ENCODE assay signal across 29 mouse cellular contexts in genomic region chr1:191596076-191596475, GRCm38 (mm10).
"Had no signal": no experiment of that assay in that cellular context is flagged by ENCODE, and none has a peak within 500 bp of the region (broad histone marks: within the 10 kb centered on the region; RNA-seq: fewer than 3 reads in every experiment).

No protein-coding gene starts in this region.

- H3K9ac ChIP-seq: limb, embryonic 12.5 days; limb, embryonic 13.5 days; limb, embryonic 15.5 days; liver, embryonic 12.5 days; liver, embryonic 13.5 days; liver, embryonic 14.5 days; liver, embryonic 15.5 days; liver, postnatal 0 days; lung, embryonic 14.5 days; lung, embryonic 15.5 days; midbrain, embryonic 12.5 days; midbrain, embryonic 13.5 days; midbrain, embryonic 15.5 days; neural tube, embryonic 12.5 days had no signal

- ATAC-seq: liver, embryonic 12.5 days; liver, postnatal 0 days; lung, postnatal 0 days; midbrain, embryonic 13.5 days; midbrain, embryonic 15.5 days; midbrain, embryonic 16.5 days had no signal

- H3K27me3 ChIP-seq: limb, embryonic 12.5 days; limb, embryonic 13.5 days; limb, embryonic 15.5 days; liver, embryonic 12.5 days; liver, embryonic 13.5 days; liver, embryonic 15.5 days; lung, embryonic 15.5 days; midbrain, embryonic 12.5 days; midbrain, embryonic 13.5 days; midbrain, embryonic 15.5 days; neural tube, embryonic 12.5 days had no signal

- H3K9me3 ChIP-seq: limb, embryonic 10.5 days; limb, embryonic 12.5 days; limb, embryonic 13.5 days; limb, embryonic 15.5 days; liver, embryonic 12.5 days; liver, embryonic 13.5 days; liver, embryonic 15.5 days; lung, embryonic 15.5 days; midbrain, embryonic 10.5 days; midbrain, embryonic 12.5 days; midbrain, embryonic 13.5 days; midbrain, embryonic 15.5 days; neural tube, embryonic 12.5 days had no signal

- H3K4me3 ChIP-seq: limb, embryonic 10.5 days; limb, embryonic 12.5 days; limb, embryonic 13.5 days; limb, embryonic 15.5 days; liver, embryonic 12.5 days; liver, embryonic 13.5 days; liver, embryonic 15.5 days; lung, embryonic 15.5 days; midbrain, embryonic 10.5 days; midbrain, embryonic 12.5 days; midbrain, embryonic 13.5 days; midbrain, embryonic 15.5 days; myocyte; neural tube, embryonic 12.5 days had no signal

- H3K27ac ChIP-seq: limb, embryonic 10.5 days; limb, embryonic 12.5 days; limb, embryonic 13.5 days; limb, embryonic 15.5 days; liver, embryonic 12.5 days; liver, embryonic 13.5 days; liver, embryonic 14.5 days; liver, embryonic 15.5 days; lung, embryonic 15.5 days; macrophage; midbrain, embryonic 10.5 days; midbrain, embryonic 12.5 days; midbrain, embryonic 13.5 days; midbrain, embryonic 15.5 days; neural tube, embryonic 12.5 days had no signal

- DNase-seq: left cerebral cortex, postnatal 4 days; liver; liver, embryonic 13.5 days; liver, postnatal 0 days; lung, adult 18-20 months; lung, adult 2 months; lung, embryonic 14.5 days; lung, postnatal 10 days; lung, postnatal 14 days; lung, postnatal 36 days; lung, postnatal 4 days; midbrain, embryonic 14.5 days had no signal

- H3K4me1 ChIP-seq: limb, embryonic 10.5 days; limb, embryonic 12.5 days; limb, embryonic 13.5 days; limb, embryonic 15.5 days; liver, embryonic 12.5 days; liver, embryonic 13.5 days; liver, embryonic 15.5 days; lung, embryonic 15.5 days; midbrain, embryonic 10.5 days; midbrain, embryonic 12.5 days; midbrain, embryonic 13.5 days; midbrain, embryonic 15.5 days; neural tube, embryonic 12.5 days had no signal
